Mouse (Mus musculus) CH12.LX (cell line): ENCODE results near the gene Chrdl2. TPM values are rescaled to one million over a fixed set of nuclear protein-coding genes. Genes with fewer than 3 reads are reported as not detected.

ENCODE experiments used
- DNase-seq: peaks from one replicate; pipeline ENCODE4 v3.0.0-alpha.2; 2013; ENCODE audit errors: extremely low read depth
- H3K27ac ChIP-seq: 2 replicates; pipeline ENCODE4 v1.5.1; 2012; ENCODE audit warnings: low read depth, mild to moderate bottlenecking, control low read depth, moderate library complexity; ENCODE audit not compliant: insufficient read depth
- H3K27me3 ChIP-seq: replicated peaks from 2 replicates; pipeline ENCODE3; 2012; ENCODE audit warnings: inconsistent platforms
- H3K36me3 ChIP-seq, 2 experiments: replicated peaks in 1 of 2; 2 replicates each; pipeline versions ENCODE3 to v1.6.1; 2012; ENCODE audit warnings: inconsistent platforms in 1 of 2, low read length in 1 of 2, mild to moderate bottlenecking in 1 of 2, mixed read lengths in 1 of 2, moderate library complexity in 1 of 2; ENCODE audit not compliant: control insufficient read depth in 1 of 2, insufficient read depth in 1 of 2
- H3K4me1 ChIP-seq, 2 experiments: 2 replicates each; pipeline ENCODE4 v1.6.1; 2012; ENCODE audit warnings: inconsistent platforms in 1 of 2, moderate library complexity in 1 of 2; ENCODE audit not compliant: insufficient read depth in 2 of 2, control insufficient read depth in 1 of 2
- H3K4me2 ChIP-seq: 2 replicates; pipeline ENCODE4 v1.6.1; 2012; ENCODE audit warnings: low read depth, mild to moderate bottlenecking, control low read depth; ENCODE audit not compliant: poor library complexity, insufficient read depth, severe bottlenecking
- H3K4me3 ChIP-seq, 3 experiments: fragments of 150-350 bp in 1 of 3; sonication (generic) in 1 of 3; replicated peaks in 1 of 3; 2 replicates each; pipeline versions ENCODE3 to v1.5.1; 2011 to 2012; ENCODE audit warnings: low read depth in 2 of 3, low read length in 2 of 3, mild to moderate bottlenecking in 2 of 3, moderate library complexity in 2 of 3, control low read depth in 1 of 3, improper control_type of control experiment in 1 of 3, inconsistent platforms in 1 of 3, mixed read lengths in 1 of 3; ENCODE audit not compliant: poor library complexity in 1 of 3
- H3K79me2 ChIP-seq: replicated peaks from 2 replicates; pipeline ENCODE4 v1.6.1; 2012; ENCODE audit warnings: mild to moderate bottlenecking, moderate library complexity; ENCODE audit not compliant: control insufficient read depth, poor library complexity, insufficient read depth, severe bottlenecking; ENCODE audit errors: extremely low read depth
- H3K9ac ChIP-seq: 2 replicates; pipeline ENCODE4 v1.6.1; 2012; ENCODE audit warnings: low read depth, mild to moderate bottlenecking, control low read depth, moderate library complexity; ENCODE audit not compliant: insufficient read depth
- H3K9me3 ChIP-seq: replicated peaks from 2 replicates; pipeline ENCODE3; 2012; ENCODE audit warnings: low read length, inconsistent platforms, mixed read lengths
- CHD1 ChIP-seq: IDR thresholded peaks from 2 replicates; pipeline ENCODE4 v1.6.1; 2012; ENCODE audit warnings: low read depth, low read length, improper control_type of control experiment, inconsistent platforms
- CHD2 ChIP-seq: IDR thresholded peaks from 2 replicates; pipeline ENCODE4 v1.6.1; 2011; ENCODE audit warnings: low read length, improper control_type of control experiment
- CTCF ChIP-seq, 2 experiments: IDR thresholded peaks in 1 of 2; conservative IDR thresholded peaks in 1 of 2; 2 replicates each; pipeline ENCODE4 v1.5.1; 2011 to 2012; ENCODE audit warnings: low read depth in 2 of 2, low read length in 2 of 2, improper control_type of control experiment in 1 of 2, inconsistent platforms in 1 of 2, mild to moderate bottlenecking in 1 of 2, moderate library complexity in 1 of 2
- E2F4 ChIP-seq: IDR thresholded peaks from 2 replicates; pipeline ENCODE4 v1.6.1; 2011; ENCODE audit warnings: low read depth, low read length, improper control_type of control experiment; ENCODE audit not compliant: insufficient replicate concordance
- ELF1 ChIP-seq: IDR thresholded peaks from 2 replicates; pipeline ENCODE4 v1.6.1; 2014; ENCODE audit warnings: low read depth, mild to moderate bottlenecking, inconsistent platforms, low read length, improper control_type of control experiment
- EP300 ChIP-seq: IDR thresholded peaks from 2 replicates; pipeline ENCODE4 v1.6.1; 2011; ENCODE audit warnings: low read length, improper control_type of control experiment
- ETS1 ChIP-seq: conservative IDR thresholded peaks from 2 replicates; pipeline ENCODE4 v1.6.1; 2012; ENCODE audit warnings: low read depth, mild to moderate bottlenecking, inconsistent platforms, low read length, improper control_type of control experiment, moderate library complexity
- HCFC1 ChIP-seq: IDR thresholded peaks from 2 replicates; pipeline ENCODE4 v1.6.1; 2012; ENCODE audit warnings: low read depth, mild to moderate bottlenecking, inconsistent platforms, low read length, improper control_type of control experiment
- JUN ChIP-seq: IDR thresholded peaks from 2 replicates; pipeline ENCODE4 v1.6.1; 2011; ENCODE audit warnings: low read depth, mild to moderate bottlenecking, low read length, improper control_type of control experiment, moderate library complexity; ENCODE audit not compliant: insufficient read depth
- KAT2A ChIP-seq: IDR thresholded peaks from 2 replicates; pipeline ENCODE4 v1.6.1; 2012; ENCODE audit warnings: low read length, improper control_type of control experiment, inconsistent platforms; ENCODE audit not compliant: insufficient replicate concordance
- MAFK ChIP-seq: IDR thresholded peaks from 2 replicates; pipeline ENCODE4 v1.6.1; 2011; ENCODE audit warnings: low read length, improper control_type of control experiment; ENCODE audit not compliant: insufficient replicate concordance
- MAX ChIP-seq: IDR thresholded peaks from 2 replicates; pipeline ENCODE4 v1.6.1; 2011; ENCODE audit warnings: low read length, improper control_type of control experiment
- MAZ ChIP-seq: IDR thresholded peaks from 2 replicates; pipeline ENCODE4 v1.6.1; 2012; ENCODE audit warnings: low read depth, mild to moderate bottlenecking, inconsistent platforms, low read length, improper control_type of control experiment, moderate library complexity
- MEF2A ChIP-seq: IDR thresholded peaks from 2 replicates; pipeline ENCODE4 v1.6.1; 2014; ENCODE audit warnings: low read depth, mild to moderate bottlenecking, inconsistent platforms, low read length, improper control_type of control experiment, borderline replicate concordance
- MXI1 ChIP-seq: IDR thresholded peaks from 2 replicates; pipeline ENCODE4 v1.6.1; 2011; ENCODE audit warnings: mild to moderate bottlenecking, low read depth, low read length, improper control_type of control experiment
- NELFE ChIP-seq: IDR thresholded peaks from 2 replicates; pipeline ENCODE4 v1.6.1; 2011; ENCODE audit warnings: low read depth, low read length, improper control_type of control experiment
- RAD21 ChIP-seq: IDR thresholded peaks from 2 replicates; pipeline ENCODE4 v1.6.1; 2011; ENCODE audit warnings: low read depth, mild to moderate bottlenecking, low read length, improper control_type of control experiment, moderate library complexity
- RCOR1 ChIP-seq: conservative IDR thresholded peaks from 2 replicates; pipeline ENCODE4 v1.6.1; 2012; ENCODE audit warnings: low read depth, mild to moderate bottlenecking, inconsistent platforms, low read length, improper control_type of control experiment
- TBP ChIP-seq: conservative IDR thresholded peaks from 2 replicates; pipeline ENCODE4 v1.6.1; 2011; ENCODE audit warnings: low read depth, low read length, improper control_type of control experiment
- TCF12 ChIP-seq: IDR thresholded peaks from 2 replicates; pipeline ENCODE4 v1.6.1; 2014; ENCODE audit warnings: low read depth, mild to moderate bottlenecking, inconsistent platforms, low read length, improper control_type of control experiment
- UBTF ChIP-seq: IDR thresholded peaks from 2 replicates; pipeline ENCODE4 v1.6.1; 2012; ENCODE audit warnings: low read depth, mild to moderate bottlenecking, inconsistent platforms, low read length, improper control_type of control experiment, moderate library complexity
- USF2 ChIP-seq: conservative IDR thresholded peaks from 2 replicates; pipeline ENCODE4 v1.6.1; 2011; ENCODE audit warnings: low read depth, low read length, improper control_type of control experiment
- ZC3H11A ChIP-seq: IDR thresholded peaks from 2 replicates; pipeline ENCODE4 v1.6.1; 2012; ENCODE audit warnings: low read depth, mild to moderate bottlenecking, inconsistent platforms, low read length, improper control_type of control experiment
- ZKSCAN1 ChIP-seq: IDR thresholded peaks from 2 replicates; pipeline ENCODE4 v1.6.1; 2012; ENCODE audit warnings: low read depth, inconsistent platforms, low read length, improper control_type of control experiment, borderline replicate concordance
- ZMIZ1 ChIP-seq: IDR thresholded peaks from 2 replicates; pipeline ENCODE4 v1.6.1; 2012; ENCODE audit warnings: low read depth, mild to moderate bottlenecking, inconsistent platforms, low read length, improper control_type of control experiment
- ZNF384 ChIP-seq: IDR thresholded peaks from 2 replicates; pipeline ENCODE4 v1.6.1; 2012; ENCODE audit warnings: low read depth, low read length, improper control_type of control experiment, inconsistent platforms
- dilution Hi-C: fragments of 300-500 bp; cut with MboI; formaldehyde crosslinking; loops from 2 replicates; pipeline ENCODE4 v1.14.3; 2020; ENCODE audit warnings: low sequenced_read_pairs; ENCODE audit not compliant: extremely low pct_unique_long_range_greater_than_20kb, extremely low pct_ligation_motif_present
- in situ Hi-C: fragments of 300-500 bp; cut with MboI; formaldehyde crosslinking; loops from 3 replicates; pipeline ENCODE4 v1.14.3; 2019; ENCODE audit warnings: low sequenced_read_pairs, low pct_ligation_motif_present, low pct_unique_long_range_greater_than_20kb, mixed read lengths
- polyA plus RNA-seq: library from polyadenylated mRNA; unstranded; fragments of >175 nt; gene quantifications from 2 replicates; pipeline ENCODE4 v1.2.1, GENCODE M21; 2012; ENCODE audit warnings: low read depth; ENCODE audit not compliant: insufficient read length
- total RNA-seq, 2 experiments: library from RNA; depleted of rRNA; stranded (reverse); fragments of 300-350 nt in 1 of 2; fragments of >200 nt in 1 of 2; gene quantifications; 2 replicates each; pipeline ENCODE4 v1.2.3; 2012 to 2014

Gene Chrdl2
- total and polyA plus RNA-seq, 3 experiments: not detected

GRCm38 (mm10) chr7:100036495-100036894 is 30.5 kb downstream of the Chrdl2 start:
- dilution Hi-C loops: no loop called here
- Histone ChIP-seq H3K4me2 (no peak overlapping the region), H3K79me2 (no peaks in the 10 kb centered on the region), H3K27ac (no peak overlapping the region), H3K9ac (no peak overlapping the region), H3K36me3 (no peaks in the 10 kb centered on the region), H3K4me3 (no peak overlapping the region), H3K4me1 (no peaks in the 10 kb centered on the region; a peak in 1 of 4 replicates), H3K9me3 (peaks cover 9% of the 10 kb centered on the region), H3K27me3 (peaks cover 4% of the 10 kb centered on the region)
- in situ Hi-C loops: no loop called here
- DNase-seq: no peak
- TF ChIP-seq MEF2A (no peak), NELFE (no peak), E2F4 (no peak), MAX (no peak), TCF12 (no peak), ZNF384 (no peak), EP300 (no peak), MAFK (no peak), MAZ (no peak), CHD1 (no peak), MXI1 (no peak), ETS1 (no peak), UBTF (no peak), CHD2 (no peak), JUN (no peak), ELF1 (no peak), ZC3H11A (no peak), KAT2A (no peak), ZMIZ1 (no peak)

GRCm38 (mm10) chr7:100042120-100042519 is 36.1 kb downstream of the Chrdl2 start:
- peaks cover 9% of the 10 kb centered on the region for H3K9me3 ChIP-seq
- no peak for TF ChIP-seq ZMIZ1
- no peak for TF ChIP-seq TBP
- TF ChIP-seq RAD21: no peak
- TF ChIP-seq ELF1: no peak
- no peak for TF ChIP-seq USF2
- no peak for TF ChIP-seq CTCF (conservative IDR thresholded peaks at IDR 0.05 in 1 of 2, IDR thresholded peaks at IDR 0.05 in 1 of 2; ENCODE audit: low read depth in 2 of 2, low read length in 2 of 2)
- TF ChIP-seq UBTF: no peak
- no peak for TF ChIP-seq MAFK
- TF ChIP-seq EP300: no peak
- TF ChIP-seq ZKSCAN1: no peak
- no peak for TF ChIP-seq RCOR1
- no peak for TF ChIP-seq MAX
- TF ChIP-seq E2F4: no peak
- TF ChIP-seq MXI1: no peak
- no peak for TF ChIP-seq HCFC1
- TF ChIP-seq KAT2A: no peak
- no peaks in the 10 kb centered on the region for H3K27me3 ChIP-seq
- no peaks in the 10 kb centered on the region for H3K36me3 ChIP-seq
- H3K79me2 ChIP-seq: no peaks in the 10 kb centered on the region
- H3K9ac ChIP-seq: no peak overlapping the region
- no peak overlapping the region for H3K4me2 ChIP-seq
- DNase-seq: no peak
- H3K27ac ChIP-seq: no peak overlapping the region
- H3K4me3 ChIP-seq: no peak overlapping the region
- dilution Hi-C loops: no loop called here
- in situ Hi-C loops: no loop called here
- H3K4me1 ChIP-seq: peaks cover 3 to 15% of the 10 kb centered on the region in 2 experiments
